Mouse (Mus musculus) retina, adult 2 months (tissue): ENCODE results near the gene Gba.

Experiments used
- DNase-seq: peaks from one replicate; pipeline ENCODE4 v3.0.0-alpha.2; 2012; ENCODE audit warnings: low read depth, low spot score

The Gba gene

GRCm38 (mm10) chr3:89182531-89183057 is 20.1 kb upstream of the Gba start:
- no peak for DNase-seq

GRCm38 (mm10) chr3:89183058-89183958 is 19.4 kb upstream of the Gba start, which contains the start of gene Fam189b:
Gene Fam189b (plus strand): TSS chr3:89183143.
- DNase-seq, result peak; percentile 61

- no peak for DNase-seq
Observed at GRCm38 (mm10) chr3:89183959-89184315, 18.8 kb upstream of the Gba start.

- no peak for DNase-seq
Observed at GRCm38 (mm10) chr3:89187197-89187596, 15.5 kb upstream of the Gba start.

- no peak for DNase-seq
Observed at GRCm38 (mm10) chr3:89187690-89188477, 14.8 kb upstream of the Gba start.

- DNase-seq, result no peak
Observed at GRCm38 (mm10) chr3:89188478-89188875, 14.3 kb upstream of the Gba start.

GRCm38 (mm10) chr3:89190436-89190835 is 12.3 kb upstream of the Gba start:
- DNase-seq, result no peak

GRCm38 (mm10) chr3:89193351-89193750 is 9.4 kb upstream of the Gba start:
- no peak for DNase-seq

GRCm38 (mm10) chr3:89193853-89194252 is 8.9 kb upstream of the Gba start:
- no peak for DNase-seq

GRCm38 (mm10) chr3:89195979-89196877 is 6.5 kb upstream of the Gba start:
- peak; percentile 71 for DNase-seq

GRCm38 (mm10) chr3:89199839-89200238 is 2.9 kb upstream of the Gba start:
- no peak for DNase-seq

- no peak for DNase-seq
Observed at GRCm38 (mm10) chr3:89203142-89203514, 400 bp downstream of the Gba start.

- no peak for DNase-seq
Observed at GRCm38 (mm10) chr3:89206079-89206478, 3.4 kb downstream of the Gba start.

GRCm38 (mm10) chr3:89206695-89207094 is 4.0 kb downstream of the Gba start:
- no peak for DNase-seq

GRCm38 (mm10) chr3:89208075-89208657 is 5.4 kb downstream of the Gba start:
- no peak for DNase-seq

- DNase-seq, result no peak
Observed at GRCm38 (mm10) chr3:89208736-89209135, 6.0 kb downstream of the Gba start.

- no peak for DNase-seq
Observed at GRCm38 (mm10) chr3:89209731-89210130, 7.0 kb downstream of the Gba start.

- DNase-seq, result no peak
Observed at GRCm38 (mm10) chr3:89210162-89210561, 7.4 kb downstream of the Gba start.

- DNase-seq, result no peak
Observed at GRCm38 (mm10) chr3:89210731-89211130, 8.0 kb downstream of the Gba start.

- peak; percentile 80 for DNase-seq
Observed at GRCm38 (mm10) chr3:89213803-89214530, 11.2 kb downstream of the Gba start.
